Mouse (Mus musculus) forebrain, embryonic 15.5 days (tissue): Measurements from ENCODE around the gene Pigg. TPM values are rescaled to one million over a fixed set of nuclear protein-coding genes. Genes with fewer than 3 reads are reported as not detected.
"Not testable (repeated sequence)": the region's sequence is repeated elsewhere in the genome, so short reads cannot be mapped to it uniquely, and the experiment has no call there.

ENCODE experiments used
- ATAC-seq: fragments of 200-750 bp; cut with Nextera tagmentation; replicated peaks from 2 replicates; pipeline ENCODE4 v1.8.0; 2017; ENCODE audit warnings: mild to moderate bottlenecking, moderate TSS enrichment, moderate library complexity
- H3K27ac ChIP-seq: fragments of 300-500 bp; sonication (generic); replicated peaks from 2 replicates; pipeline ENCODE4 v1.5.1; 2015; ENCODE audit warnings: mild to moderate bottlenecking, inconsistent platforms
- H3K27me3 ChIP-seq: fragments of 300-500 bp; sonication (generic); 2 replicates; pipeline ENCODE4 v1.6.1; 2015; ENCODE audit warnings: inconsistent platforms
- H3K36me3 ChIP-seq: fragments of 300-500 bp; sonication (generic); 2 replicates; pipeline ENCODE4 v1.6.1; 2015; ENCODE audit warnings: mild to moderate bottlenecking, inconsistent platforms
- H3K4me1 ChIP-seq: fragments of 300-500 bp; sonication (generic); 2 replicates; pipeline ENCODE4 v1.6.1; 2015; ENCODE audit warnings: inconsistent platforms
- H3K4me2 ChIP-seq: fragments of 300-500 bp; sonication (generic); replicated peaks from 2 replicates; pipeline ENCODE4 v1.6.1; 2015; ENCODE audit warnings: mild to moderate bottlenecking, inconsistent platforms
- H3K4me3 ChIP-seq: fragments of 300-500 bp; sonication (generic); 2 replicates; pipeline ENCODE4 v1.5.1; 2015; ENCODE audit warnings: mild to moderate bottlenecking, inconsistent platforms
- H3K9ac ChIP-seq: fragments of 300-500 bp; sonication (generic); replicated peaks from 2 replicates; pipeline ENCODE4 v1.6.1; 2015; ENCODE audit warnings: mild to moderate bottlenecking, inconsistent platforms
- H3K9me3 ChIP-seq: fragments of 300-500 bp; sonication (generic); 2 replicates; pipeline ENCODE4 v1.6.1; 2016; ENCODE audit warnings: inconsistent platforms
- WGBS: fragments of 180-500 bp; shearing (Covaris S2); methylation state at CpG from one replicate; pipeline ENCODE4 v1.1.7; 2015; ENCODE audit warnings: mixed read lengths; 5-methylcytosine and 5-hydroxymethylcytosine counted together
- polyA plus RNA-seq: library from polyadenylated mRNA; unstranded; fragments of >200 nt; fragmentation: Nextera tagmentation; extraction: Ambion mirVana; gene quantifications from 2 replicates; pipeline ENCODE4 v1.2.1, GENCODE M21; 2015

Pigg gene
- polyA plus RNA-seq, result 6.2 and 6.4 TPM in 2 replicates

DNA sequence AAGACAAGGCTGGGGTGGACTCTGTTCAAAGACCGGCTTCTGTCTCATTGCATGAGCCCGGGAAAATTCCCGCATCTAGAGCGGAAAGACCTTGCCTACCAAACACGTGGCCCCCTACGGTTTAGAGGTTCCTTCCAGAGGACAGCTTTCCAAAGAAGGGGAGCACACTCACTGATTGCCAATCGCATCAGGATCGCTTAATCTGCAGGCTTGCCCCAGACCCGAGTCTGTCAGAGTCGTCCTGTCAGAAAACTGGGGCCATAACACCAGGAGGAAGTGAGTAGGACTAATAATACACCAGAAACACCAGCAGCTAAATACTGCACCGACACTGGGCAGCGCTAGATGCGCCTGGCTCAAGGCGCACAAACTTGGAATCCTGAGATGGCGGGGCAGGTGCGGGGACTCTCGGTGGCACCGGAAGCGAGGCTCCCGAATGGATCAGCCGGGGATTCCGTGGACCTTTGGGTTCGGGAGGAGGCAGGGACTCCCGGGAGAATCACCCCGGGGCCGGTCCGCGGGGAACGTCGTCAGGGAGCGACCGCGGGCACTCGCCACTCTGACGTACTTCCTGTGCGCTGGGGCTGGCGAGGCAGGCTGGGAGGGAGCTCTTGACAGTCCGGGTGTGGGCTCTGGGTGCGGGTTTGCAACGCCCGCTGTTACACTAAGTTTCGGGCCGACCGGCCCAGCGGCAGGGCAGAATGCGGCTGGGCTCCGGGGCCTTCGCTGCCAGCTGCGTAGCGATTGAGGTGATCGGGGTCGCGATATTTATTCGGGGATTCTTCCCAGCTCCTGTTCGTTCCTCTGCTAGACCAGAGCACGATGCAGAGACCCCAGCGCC lies at the start of gene Pigg:
Gene Pigg (plus strand): TSS at position 386 of the 841 bp plus-strand sequence.
- no peaks in the 10 kb centered on the region for H3K36me3 ChIP-seq
- peak; percentile 99 for ATAC-seq
- WGBS, result under 1% methylated on average over 57 of the region's 57 CpGs

DNA sequence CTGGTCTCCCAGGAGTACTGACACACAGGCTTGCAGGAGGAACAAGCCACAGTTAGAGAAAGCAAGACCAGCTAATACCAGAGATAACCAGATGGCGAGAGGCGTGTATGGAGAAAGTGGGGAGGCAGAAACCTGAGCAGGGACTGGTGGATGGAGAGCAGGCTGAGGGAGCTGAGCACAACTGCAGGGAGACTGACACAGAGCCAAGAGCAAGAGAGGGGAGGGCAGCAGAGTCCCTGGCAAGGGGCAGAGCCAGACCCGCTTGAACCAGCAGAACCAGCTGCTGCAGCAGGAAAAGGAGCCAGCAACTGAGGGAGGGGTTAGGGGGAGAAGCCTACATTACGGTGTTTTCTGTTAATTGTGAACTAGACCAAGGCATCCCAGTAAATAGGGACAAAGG lies 49.7 kb upstream of the Pigg start:
- Histone ChIP-seq H3K9ac (no peak overlapping the region), H3K36me3 (no peaks in the 10 kb centered on the region), H3K27ac (no peak overlapping the region), H3K4me3 (no peak overlapping the region), H3K27me3 (no peaks in the 10 kb centered on the region), H3K4me2 (no peak overlapping the region), H3K9me3 (no peaks in the 10 kb centered on the region), H3K4me1 (peaks cover under 1% of the 10 kb centered on the region)
- 36% methylated on average over 4 of the region's 4 CpGs for WGBS
- no peak for ATAC-seq

More for the DNA sequence above, at the start of gene Pigg:
- Histone ChIP-seq H3K27ac (peak within 1 kb of the TSS; percentile 77), H3K4me3 (peak within 1 kb of the TSS; percentile 68), H3K4me1 (peaks cover 17% of the 10 kb centered on the region), H3K9ac (peak within 1 kb of the TSS; percentile 77), H3K27me3 (no peaks in the 10 kb centered on the region), H3K4me2 (peak within 1 kb of the TSS; percentile 90), H3K9me3 (no peaks in the 10 kb centered on the region)

DNA sequence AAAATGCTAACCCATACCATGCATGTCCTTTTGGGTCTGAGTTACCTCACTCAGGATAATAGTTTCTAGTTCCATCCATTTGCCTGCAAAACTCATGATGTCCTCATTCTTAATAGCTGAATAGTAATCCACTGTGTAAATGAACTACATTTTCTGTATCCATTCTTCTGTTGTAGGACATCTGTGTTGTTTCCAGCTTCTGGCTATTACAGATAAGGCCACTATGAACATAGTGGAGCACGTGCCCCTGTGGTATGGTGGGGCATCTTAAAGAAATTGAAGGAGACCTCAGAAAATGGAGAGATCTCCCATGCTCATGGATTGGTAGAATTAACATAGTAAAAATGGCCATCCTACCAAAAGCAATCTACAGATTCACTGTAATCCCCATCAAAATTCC lies 48.6 kb upstream of the Pigg start:
- ATAC-seq, H3K36me3 ChIP-seq, H3K27ac ChIP-seq, H3K4me3 ChIP-seq, H3K4me2 ChIP-seq, H3K9me3 ChIP-seq, H3K9ac ChIP-seq, H3K4me1 ChIP-seq, H3K27me3 ChIP-seq: not testable (repeated sequence)
- 95% methylated on average over 1 of the region's 1 CpGs for WGBS

DNA sequence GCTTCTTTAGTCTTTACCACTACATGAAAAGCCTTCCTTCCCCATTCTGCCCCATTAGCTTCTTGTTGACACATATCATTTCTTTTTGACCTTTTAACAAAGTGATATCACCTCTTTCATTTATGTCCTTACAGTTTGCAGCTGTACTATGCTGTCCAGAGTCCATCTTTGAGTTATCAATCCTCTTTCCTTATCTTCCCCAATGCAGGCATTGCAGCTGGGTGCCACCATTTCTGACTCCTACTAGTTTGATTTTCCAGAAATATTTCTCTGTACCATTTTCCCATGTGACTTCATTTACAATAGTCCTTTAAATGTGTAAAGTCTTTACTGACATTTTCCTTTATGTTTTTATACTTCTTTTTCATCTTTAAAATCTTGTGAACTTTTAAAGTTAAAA lies 45.4 kb upstream of the Pigg start:
- no peaks in the 10 kb centered on the region for H3K36me3 ChIP-seq
- no peak overlapping the region for H3K4me2 ChIP-seq
- H3K9me3 ChIP-seq, result no peaks in the 10 kb centered on the region
- H3K9ac ChIP-seq, result no peak overlapping the region
- no peak overlapping the region for H3K27ac ChIP-seq
- H3K4me1 ChIP-seq, result peaks cover 31% of the 10 kb centered on the region
- no peak overlapping the region for H3K4me3 ChIP-seq
- no peak for ATAC-seq
- H3K27me3 ChIP-seq, result no peaks in the 10 kb centered on the region

DNA sequence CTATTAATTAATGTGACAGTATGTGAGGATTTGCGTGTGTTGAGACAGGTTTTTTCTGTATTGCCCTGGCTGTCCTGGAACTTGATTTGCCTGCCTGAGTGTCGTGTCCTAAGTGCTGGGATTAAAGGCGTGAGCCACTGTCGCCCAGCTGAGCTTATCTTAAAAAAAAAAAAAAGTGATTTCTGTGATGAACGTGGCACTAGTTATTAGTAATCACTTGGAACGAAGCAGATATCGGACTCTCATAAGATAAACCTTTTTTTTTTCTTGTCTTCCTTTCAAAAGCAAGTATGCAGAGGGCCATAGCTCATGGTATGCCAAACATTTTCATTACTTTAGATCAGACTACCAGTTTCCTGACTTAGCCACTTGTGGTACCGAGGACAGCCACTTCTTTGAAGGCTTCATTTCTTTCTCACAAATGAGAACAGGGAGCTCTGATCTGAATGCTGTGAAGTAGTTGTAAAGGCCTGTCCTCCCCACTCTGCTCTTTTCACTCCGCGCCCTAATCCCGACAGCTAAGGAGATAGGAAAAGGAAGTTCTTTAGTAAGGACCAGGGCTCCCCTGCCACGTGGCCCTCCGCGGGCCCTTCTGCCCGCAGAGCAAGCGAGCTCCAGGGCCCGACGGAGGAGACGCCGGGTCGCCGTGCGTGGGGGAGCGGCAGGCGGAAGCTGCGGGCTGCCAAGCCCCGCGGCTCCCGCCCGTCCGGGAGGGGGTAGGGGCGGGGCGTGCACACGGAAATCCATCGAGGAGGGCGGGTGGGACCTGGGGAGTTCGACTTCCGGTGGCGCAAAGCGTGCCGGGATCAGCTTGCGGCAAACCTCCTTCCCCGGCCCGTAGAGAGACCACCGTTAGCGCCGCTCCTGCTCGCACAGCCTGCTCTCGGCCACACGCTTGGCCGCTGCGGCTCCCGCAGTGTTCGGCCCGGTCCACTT lies 44.0 kb upstream of the Pigg start, which contains the start of gene Dr1:
Gene Dr1 (plus strand): TSS at position 771 of the 936 bp plus-strand sequence.
- Histone ChIP-seq H3K27me3 (no peaks in the 10 kb centered on the region), H3K9me3 (no peaks in the 10 kb centered on the region), H3K9ac (peak within 1 kb of the TSS; percentile 90), H3K27ac (peak within 1 kb of the TSS; percentile 95), H3K4me1 (peaks cover 41% of the 10 kb centered on the region), H3K4me2 (peak within 1 kb of the TSS; percentile 88), H3K4me3 (peak within 1 kb of the TSS; percentile 91), H3K36me3 (no peaks in the 10 kb centered on the region)
- 3% methylated on average over 55 of the region's 55 CpGs for WGBS
- ATAC-seq, result peak; percentile 99

DNA sequence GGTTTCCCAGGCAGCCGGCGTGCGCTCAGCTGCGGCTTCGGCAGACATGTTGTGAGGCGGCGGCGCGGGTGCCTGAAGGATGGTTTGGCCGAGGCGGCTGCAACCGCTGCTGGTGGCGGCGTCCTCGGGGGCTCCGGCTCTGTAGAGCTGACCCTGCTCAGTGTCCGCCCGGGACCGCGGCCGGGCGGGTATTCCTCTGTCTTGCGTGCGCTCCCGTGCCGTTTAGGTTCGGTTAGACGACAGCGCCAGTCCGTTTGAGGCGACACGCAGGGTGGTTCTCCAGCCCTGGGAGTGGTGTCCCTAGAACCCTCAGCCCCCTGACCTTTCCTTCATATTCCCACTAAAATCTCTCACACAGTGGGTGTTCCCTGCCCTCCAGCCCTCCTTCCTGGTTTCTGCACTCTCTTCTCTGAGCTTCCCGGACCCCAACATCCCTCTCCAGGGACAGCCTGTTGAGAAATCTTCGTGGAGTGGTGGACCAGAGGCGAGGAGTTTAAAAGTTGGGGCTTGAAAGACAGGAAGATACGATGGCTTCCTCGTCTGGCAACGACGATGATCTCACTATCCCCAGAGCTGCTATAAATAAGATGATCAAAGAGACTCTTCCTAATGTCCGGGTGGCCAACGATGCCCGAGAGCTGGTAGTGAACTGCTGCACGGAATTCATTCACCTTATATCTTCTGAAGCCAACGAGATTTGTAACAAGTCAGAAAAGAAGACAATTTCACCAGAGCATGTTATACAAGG lies 43.2 kb upstream of the Pigg start:
- no peaks in the 10 kb centered on the region for H3K27me3 ChIP-seq
- H3K9ac ChIP-seq, result peak overlapping the region; percentile 90
- H3K36me3 ChIP-seq, result no peaks in the 10 kb centered on the region
- H3K4me3 ChIP-seq, result peak overlapping the region; percentile 91
- H3K27ac ChIP-seq, result peak overlapping the region; percentile 95
- H3K4me2 ChIP-seq, result peak overlapping the region; percentile 88
- no peaks in the 10 kb centered on the region for H3K9me3 ChIP-seq
- peak; percentile 82 for ATAC-seq
- peaks cover 47% of the 10 kb centered on the region for H3K4me1 ChIP-seq
- WGBS, result under 1% methylated on average over 44 of the region's 44 CpGs

DNA sequence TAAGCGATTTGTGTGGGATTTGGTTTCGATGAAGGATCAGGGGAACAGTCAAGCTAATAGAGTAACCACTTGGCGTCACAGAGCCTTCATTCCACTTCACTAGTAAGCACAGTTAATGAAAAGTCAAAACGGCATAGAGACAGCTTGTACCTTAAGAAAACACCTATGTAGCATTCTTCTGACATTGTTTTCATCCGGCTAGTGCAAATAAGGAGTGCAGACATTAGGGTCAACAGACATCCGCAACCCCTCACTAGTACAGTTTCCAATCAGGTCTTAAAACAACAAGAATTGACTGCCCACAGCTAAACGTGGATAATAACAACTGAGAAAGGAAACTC lies 42.6 kb upstream of the Pigg start:
- no peak overlapping the region for H3K27ac ChIP-seq
- peaks cover 47% of the 10 kb centered on the region for H3K4me1 ChIP-seq
- H3K27me3 ChIP-seq, result no peaks in the 10 kb centered on the region
- peak overlapping the region; percentile 90 for H3K9ac ChIP-seq
- H3K4me2 ChIP-seq, result peak overlapping the region; percentile 88
- peak overlapping the region; percentile 91 for H3K4me3 ChIP-seq
- H3K36me3 ChIP-seq, result no peaks in the 10 kb centered on the region
- WGBS, result 18% methylated on average over 7 of the region's 7 CpGs
- no peaks in the 10 kb centered on the region for H3K9me3 ChIP-seq
- no peak for ATAC-seq

DNA sequence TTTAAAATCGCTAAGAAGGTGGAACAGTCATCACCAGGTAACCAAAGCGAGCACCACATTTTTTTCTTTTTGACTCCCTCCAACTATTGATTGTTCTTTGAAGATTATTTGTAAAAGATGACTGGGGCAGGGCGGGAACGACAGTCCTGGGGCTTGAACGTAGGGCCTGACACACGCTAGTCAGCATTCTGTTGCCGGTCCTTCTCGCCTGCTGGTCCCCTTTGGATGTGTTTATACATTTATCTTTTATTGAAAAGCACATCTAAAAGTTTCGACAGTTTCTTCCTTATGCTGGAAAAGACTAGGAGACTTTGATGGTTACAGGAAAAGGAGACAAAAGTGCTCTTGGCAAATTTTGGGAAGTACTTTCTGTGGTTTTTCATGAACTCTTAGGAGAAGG lies 42.0 kb upstream of the Pigg start:
- no peak for ATAC-seq
- 53% methylated on average over 9 of the region's 9 CpGs for WGBS
- Histone ChIP-seq H3K4me3 (peak overlapping the region; percentile 91), H3K27me3 (no peaks in the 10 kb centered on the region), H3K4me1 (peaks cover 47% of the 10 kb centered on the region), H3K36me3 (no peaks in the 10 kb centered on the region), H3K4me2 (peak overlapping the region; percentile 88), H3K9me3 (no peaks in the 10 kb centered on the region), H3K9ac (peak overlapping the region; percentile 90; the same call in 1 of the 2 replicates), H3K27ac (no peak overlapping the region)

DNA sequence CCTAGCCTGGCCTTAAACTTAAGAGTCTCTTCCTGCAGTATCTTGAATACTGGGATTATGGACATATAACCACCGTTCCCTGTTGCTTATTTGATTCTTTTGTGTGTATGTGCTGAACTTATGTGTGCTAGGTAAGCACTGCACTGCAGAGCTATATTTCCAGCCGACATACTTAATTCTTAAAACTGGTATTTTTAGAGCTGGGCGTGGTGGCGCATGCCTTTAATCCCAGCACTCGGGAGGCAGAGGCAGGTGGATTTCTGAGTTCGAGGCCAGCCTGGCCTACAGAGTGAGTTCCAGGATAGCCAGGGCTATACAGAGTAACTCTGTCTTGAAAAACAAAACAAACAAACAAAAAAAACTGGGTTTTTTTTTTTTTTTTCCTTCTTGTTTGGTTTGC lies 41.1 kb upstream of the Pigg start:
- H3K36me3 ChIP-seq, H3K9ac ChIP-seq, H3K9me3 ChIP-seq, H3K27ac ChIP-seq, H3K4me3 ChIP-seq, H3K27me3 ChIP-seq, ATAC-seq: not testable (repeated sequence)
- 95% methylated on average over 6 of the region's 6 CpGs for WGBS
- Histone ChIP-seq H3K4me1 (peaks cover 47% of the 10 kb centered on the region), H3K4me2 (peak overlapping the region; percentile 88)

DNA sequence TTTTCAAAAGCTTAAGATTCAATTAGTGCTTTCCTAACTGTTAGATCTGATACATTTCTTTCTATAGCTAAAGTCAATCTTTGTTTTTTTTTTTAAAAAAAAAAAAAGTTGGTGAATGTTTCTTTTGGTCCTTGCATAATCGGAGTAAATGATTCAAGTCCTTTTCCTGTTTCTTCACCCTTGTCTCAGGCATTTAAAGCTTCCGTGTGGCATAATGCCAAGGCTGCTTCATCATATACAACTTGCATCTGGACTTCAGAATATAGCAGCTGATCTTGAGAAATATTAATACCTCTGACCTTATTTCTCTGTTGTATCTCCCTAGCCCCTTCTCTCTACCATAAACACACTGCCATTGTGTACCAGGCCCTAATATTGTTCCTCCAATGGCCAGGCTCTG lies 25.5 kb upstream of the Pigg start:
- no peak for ATAC-seq

DNA sequence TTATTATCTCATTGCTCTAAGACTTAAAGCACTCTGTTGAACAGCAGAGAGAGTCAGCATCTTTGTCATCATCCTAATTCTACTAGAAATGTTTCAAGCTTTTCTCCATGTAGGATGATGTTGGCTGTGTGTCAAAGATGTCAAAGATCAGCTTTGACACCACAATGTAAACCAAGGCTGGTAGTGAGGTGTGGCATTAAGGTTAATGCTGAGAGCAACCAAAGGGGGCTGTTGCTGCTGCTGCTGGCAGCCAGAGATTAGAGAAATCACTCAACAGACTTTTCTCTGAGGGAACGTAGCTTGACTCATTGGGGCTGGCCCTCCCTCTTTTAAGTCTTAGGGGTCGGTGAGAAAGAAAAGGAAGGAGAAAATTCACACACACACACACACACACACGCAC lies 10.8 kb upstream of the Pigg start:
- Histone ChIP-seq H3K4me1 (no peaks in the 10 kb centered on the region), H3K9ac (no peak overlapping the region), H3K4me3 (no peak overlapping the region), H3K27ac (no peak overlapping the region), H3K9me3 (no peaks in the 10 kb centered on the region), H3K27me3 (no peaks in the 10 kb centered on the region), H3K4me2 (no peak overlapping the region), H3K36me3 (no peaks in the 10 kb centered on the region)
- 61% methylated on average over 3 of the region's 3 CpGs for WGBS
- no peak for ATAC-seq

More for the DNA sequence above, 25.5 kb upstream of the Pigg start:
- no peaks in the 10 kb centered on the region for H3K4me1 ChIP-seq
- 91% methylated on average over 2 of the region's 2 CpGs for WGBS
- no peak overlapping the region for H3K27ac ChIP-seq
- H3K9me3 ChIP-seq, result no peaks in the 10 kb centered on the region
- H3K4me2 ChIP-seq, result no peak overlapping the region
- no peak overlapping the region for H3K9ac ChIP-seq
- H3K4me3 ChIP-seq, result no peak overlapping the region
- no peaks in the 10 kb centered on the region for H3K27me3 ChIP-seq
- no peaks in the 10 kb centered on the region for H3K36me3 ChIP-seq
